Mouse (Mus musculus) liver, postnatal 0 days (tissue): Measurements from ENCODE around the gene Cbx5.

ENCODE experiments used
- CTCF ChIP-seq: sonication (generic); IDR thresholded peaks from 2 replicates; pipeline ENCODE4 v1.5.1; 2016; ENCODE audit warnings: antibody characterized with exemption, low read depth
- EP300 ChIP-seq: IDR thresholded peaks from 2 replicates; pipeline ENCODE4 v1.6.1; 2016; ENCODE audit warnings: antibody characterized with exemption, low read depth, mild to moderate bottlenecking

DNA sequence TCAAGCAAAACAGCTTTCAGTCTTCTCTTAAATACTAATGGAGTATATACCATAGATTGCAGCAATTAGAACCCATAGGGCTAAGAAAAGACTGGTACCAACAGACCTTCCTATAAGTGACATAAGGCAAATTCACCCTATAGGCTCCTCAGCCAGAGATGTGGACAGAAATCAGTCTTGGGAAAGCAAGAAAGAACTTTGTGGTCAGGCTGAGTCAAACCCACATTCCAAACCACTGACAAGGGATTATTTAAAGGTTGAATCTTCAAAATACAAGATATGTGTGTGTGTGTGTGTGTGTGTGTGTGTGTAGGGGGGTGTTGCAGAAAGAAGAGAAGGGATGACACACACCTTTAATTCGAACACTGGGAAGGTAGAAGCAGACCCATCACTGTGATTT, 18.2 kb downstream of the Cbx5 start:
- TF ChIP-seq CTCF (no peak), EP300 (no peak)
